Comparison of ENCODE assay signal across 27 mouse cellular contexts in the genomic region with DNA sequence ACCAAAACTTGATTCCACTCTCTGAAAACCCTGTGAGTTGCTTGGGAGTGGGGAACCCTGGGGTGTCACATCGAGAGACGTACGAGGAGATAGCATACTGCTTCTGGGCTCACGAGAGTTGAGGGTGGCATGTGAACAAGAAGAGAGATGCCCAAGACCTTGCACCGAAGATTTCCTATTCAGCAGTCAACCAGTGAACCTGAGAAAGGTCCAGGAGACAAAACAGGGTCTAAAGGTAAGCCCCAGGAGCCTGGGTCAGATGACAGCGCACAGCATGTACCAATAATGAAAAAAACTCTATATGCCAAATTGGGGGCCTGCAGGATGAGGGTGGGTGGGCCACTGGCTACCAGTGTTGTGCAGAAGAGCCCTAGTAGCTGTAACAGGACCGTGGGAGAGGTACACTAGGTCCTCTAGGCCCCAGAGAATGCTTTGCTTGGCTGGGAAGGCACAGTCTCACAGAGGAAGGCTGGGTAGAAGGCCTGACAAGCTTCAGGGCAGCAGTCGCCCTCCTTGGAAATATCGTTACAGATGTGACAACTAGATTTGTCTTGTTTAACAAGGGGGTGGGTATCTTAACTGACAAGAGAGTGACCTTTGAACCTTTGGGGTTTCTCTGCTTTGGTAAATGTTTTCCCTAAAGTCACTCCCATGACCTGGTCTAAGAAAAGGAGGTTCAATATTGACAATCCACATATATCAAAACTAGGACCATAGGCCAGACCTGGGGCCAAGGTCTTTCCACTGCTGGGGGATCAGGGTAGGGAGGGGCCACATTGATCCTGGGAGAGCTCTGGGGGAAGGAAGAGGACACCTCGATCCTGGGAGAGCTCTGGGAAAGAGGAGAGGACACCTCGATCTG.
DNase-seq lines count a peak whose midpoint lies in the region; ATAC-seq and TF ChIP-seq lines count a peak whose summit lies in the region.
"Had no signal": no experiment of that assay in that cellular context is flagged by ENCODE, and none has a peak within 500 bp of the region (broad histone marks: within the 10 kb centered on the region; RNA-seq: fewer than 3 reads in every experiment).

No protein-coding gene starts in this region.

- ATAC-seq in intestine, embryonic 15.5 days, result peak; percentile 57
- no peak for ATAC-seq in intestine, postnatal 0 days
- ATAC-seq in kidney, embryonic 14.5 days (ENCODE audit: low FRiP score, low TSS enrichment), result no peak
- ATAC-seq in liver, embryonic 16.5 days (ENCODE audit: low read depth), result peak; percentile 89
- ATAC-seq: activated CD4-positive, CD25-positive, alpha-beta regulatory T cell, adult 4 months; forebrain, embryonic 13.5 days; midbrain, embryonic 16.5 days had no signal

- no peak overlapping the region for H3K4me2 ChIP-seq in intestine, embryonic 15.5 days (replicated peaks)
- H3K4me2 ChIP-seq in intestine, postnatal 0 days (replicated peaks; ENCODE audit: low read depth), result no peak overlapping the region
- no peak overlapping the region for H3K4me2 ChIP-seq in kidney, embryonic 14.5 days (replicated peaks; ENCODE audit: low read depth, low read length)
- H3K4me2 ChIP-seq in liver, embryonic 16.5 days (ENCODE audit: low read depth, low read length), result no peak overlapping the region
- H3K4me2 ChIP-seq: embryonic facial prominence, embryonic 13.5 days; forebrain, embryonic 13.5 days; hindbrain, embryonic 14.5 days had no signal

- intact Hi-C loops in left cerebral cortex, postnatal 25 days (cut with DNase I), result no loop called here

- no peak for TF ChIP-seq CTCF in intestine, postnatal 0 days (IDR thresholded peaks at IDR 0.05; ENCODE audit: low read depth)

- no peaks in the 10 kb centered on the region for H3K36me3 ChIP-seq in intestine, embryonic 15.5 days
- no peaks in the 10 kb centered on the region for H3K36me3 ChIP-seq in intestine, postnatal 0 days (ENCODE audit: control insufficient read depth, insufficient read depth)
- no peaks in the 10 kb centered on the region for H3K36me3 ChIP-seq in kidney, embryonic 14.5 days (ENCODE audit: control insufficient read depth, insufficient read depth, low read length)
- no peaks in the 10 kb centered on the region for H3K36me3 ChIP-seq in liver, embryonic 16.5 days (ENCODE audit: control insufficient read depth, insufficient read depth)
- H3K36me3 ChIP-seq: embryonic facial prominence, embryonic 13.5 days; heart, embryonic 10.5 days; midbrain, embryonic 10.5 days had no signal

- no peaks in the 10 kb centered on the region for H3K9me3 ChIP-seq in intestine, embryonic 15.5 days
- H3K9me3 ChIP-seq in intestine, postnatal 0 days (ENCODE audit: control insufficient read depth), result no peaks in the 10 kb centered on the region
- H3K9me3 ChIP-seq in kidney, embryonic 14.5 days (ENCODE audit: control insufficient read depth, low read length), result no peaks in the 10 kb centered on the region
- H3K9me3 ChIP-seq in liver, embryonic 16.5 days (replicated peaks; ENCODE audit: control insufficient read depth, low read length), result no peaks in the 10 kb centered on the region
- H3K9me3 ChIP-seq: embryonic facial prominence, embryonic 13.5 days; forebrain, embryonic 13.5 days; heart, embryonic 10.5 days; midbrain, embryonic 10.5 days had no signal

- 0 out of 2 replicates have a peak overlapping the region, but pooled peaks have one; percentile 14 for H3K27ac ChIP-seq in intestine, embryonic 15.5 days
- no peak overlapping the region for H3K27ac ChIP-seq in intestine, postnatal 0 days (ENCODE audit: low read depth, low read length)
- no peak overlapping the region for H3K27ac ChIP-seq in kidney, embryonic 14.5 days (ENCODE audit: low read depth, low read length)
- H3K27ac ChIP-seq in liver, embryonic 16.5 days (ENCODE audit: low read length), result peak overlapping the region; percentile 72
- H3K27ac ChIP-seq: embryonic facial prominence, embryonic 13.5 days; forebrain, embryonic 13.5 days; heart, embryonic 10.5 days; hindbrain, embryonic 14.5 days; midbrain, embryonic 10.5 days had no signal

- no peak overlapping the region for H3K9ac ChIP-seq in intestine, embryonic 15.5 days
- no peak overlapping the region for H3K9ac ChIP-seq in intestine, postnatal 0 days (ENCODE audit: low read depth, low read length)
- H3K9ac ChIP-seq in kidney, embryonic 14.5 days (ENCODE audit: low read depth, low read length), result no peak overlapping the region
- H3K9ac ChIP-seq in liver, embryonic 16.5 days (ENCODE audit: low read depth, low read length), result no peak overlapping the region
- H3K9ac ChIP-seq: embryonic facial prominence, embryonic 13.5 days; forebrain, embryonic 13.5 days; hindbrain, embryonic 14.5 days had no signal

- peaks cover 5% of the 10 kb centered on the region; the same call in 1 of the 2 replicates for H3K4me1 ChIP-seq in intestine, embryonic 15.5 days (replicated peaks)
- peaks cover 8% of the 10 kb centered on the region; the same call in 1 of the 2 replicates for H3K4me1 ChIP-seq in intestine, postnatal 0 days (replicated peaks; ENCODE audit: control insufficient read depth, insufficient read depth, low read length)
- H3K4me1 ChIP-seq in kidney, embryonic 14.5 days (ENCODE audit: control insufficient read depth, insufficient read depth, low read length), result peaks cover 15% of the 10 kb centered on the region; the same call in 1 of the 2 replicates
- no peaks in the 10 kb centered on the region; the same call in none of the 2 replicates for H3K4me1 ChIP-seq in liver, embryonic 16.5 days (ENCODE audit: control insufficient read depth, low read depth, low read length)
- H3K4me1 ChIP-seq: forebrain, embryonic 13.5 days had no signal

- 71% methylated on average over 11 of the region's 11 CpGs for WGBS in intestine, embryonic 15.5 days
- 69% methylated on average over 11 of the region's 11 CpGs for WGBS in intestine, postnatal 0 days
- WGBS in kidney, embryonic 14.5 days, result 75% methylated on average over 11 of the region's 11 CpGs
- WGBS in liver, embryonic 16.5 days (ENCODE audit: insufficient replicate concordance), result 59% methylated on average over 11 of the region's 11 CpGs

- no peaks in the 10 kb centered on the region for H3K27me3 ChIP-seq in intestine, embryonic 15.5 days (replicated peaks)
- H3K27me3 ChIP-seq in intestine, postnatal 0 days (replicated peaks; ENCODE audit: control insufficient read depth, insufficient read depth, low read length), result no peaks in the 10 kb centered on the region
- H3K27me3 ChIP-seq in kidney, embryonic 14.5 days (ENCODE audit: control insufficient read depth, insufficient read depth, low read length), result no peaks in the 10 kb centered on the region
- H3K27me3 ChIP-seq in liver, embryonic 16.5 days (ENCODE audit: control insufficient read depth, insufficient read depth, low read depth, low read length), result no peaks in the 10 kb centered on the region
- H3K27me3 ChIP-seq: embryonic facial prominence, embryonic 13.5 days; forebrain, embryonic 13.5 days had no signal

- peak; percentile 25 to 70 for DNase-seq in kidney, postnatal 25 days
- DNase-seq in yolk sac, embryonic 10.5 days (ENCODE audit: low spot score), result peak; percentile 81
- no peak for DNase-seq in left cerebral cortex, postnatal 25 days (ENCODE audit: low spot score in 2 of 2)
- DNase-seq in adrenal gland, adult 18-20 months (ENCODE audit: low spot score in 2 of 2), result no peak
- DNase-seq: adrenal gland, postnatal 14 days; cerebellum, adult 2 months; cerebellum, postnatal 25 days; gastrocnemius, postnatal 10 days; heart, postnatal 4 days; left cerebral cortex, postnatal 4 days; lung, adult 18-20 months; lung, postnatal 10 days; right cerebral cortex, adult 18-20 months; right cerebral cortex, postnatal 4 days had no signal

- no peak overlapping the region for H3K4me3 ChIP-seq in intestine, embryonic 15.5 days (replicated peaks)
- no peak overlapping the region for H3K4me3 ChIP-seq in intestine, postnatal 0 days (ENCODE audit: low read depth, low read length)
- no peak overlapping the region for H3K4me3 ChIP-seq in kidney, embryonic 14.5 days (ENCODE audit: low read length)
- no peak overlapping the region for H3K4me3 ChIP-seq in liver, embryonic 16.5 days (ENCODE audit: low read depth, low read length)
- H3K4me3 ChIP-seq: embryonic facial prominence, embryonic 13.5 days; erythroblast, embryonic 14.5 days; forebrain, embryonic 13.5 days; heart, embryonic 10.5 days; midbrain, embryonic 10.5 days; myocyte had no signal

Comparison
In these comparisons a context has a peak if more than half of its experiments do, and no peak if none do; other contexts are left out.
1. ATAC-seq: peak in intestine, embryonic 15.5 days (single experiment) and liver, embryonic 16.5 days (single experiment); none in intestine, postnatal 0 days (single experiment) and kidney, embryonic 14.5 days (single experiment).
2. H3K27ac ChIP-seq: peak in intestine, embryonic 15.5 days (single experiment) and liver, embryonic 16.5 days (single experiment); none in intestine, postnatal 0 days (single experiment) and kidney, embryonic 14.5 days (single experiment).
3. DNase-seq: peak in kidney, postnatal 25 days (2 of 2) and yolk sac, embryonic 10.5 days (single experiment); none in left cerebral cortex, postnatal 25 days (0 of 2) and adrenal gland, adult 18-20 months (0 of 2).